ENCODE assay signal across 9 mouse cellular contexts in genomic region chr16:84825009-84825408, GRCm38 (mm10). TPM values are rescaled to one million over a fixed set of nuclear protein-coding genes. Genes with fewer than 3 reads are reported as not detected.
DNase-seq lines count a peak whose midpoint lies in the region; ATAC-seq and TF ChIP-seq lines count a peak whose summit lies in the region.
"Had no signal": no experiment of that assay in that cellular context is flagged by ENCODE, and none has a peak within 500 bp of the region (broad histone marks: within the 10 kb centered on the region; RNA-seq: fewer than 3 reads in every experiment).

No protein-coding gene starts in this region.

- no peak overlapping the region for H3ac ChIP-seq in myocyte (ENCODE audit: control insufficient read depth, insufficient read length)

- peaks cover under 1% of the 10 kb centered on the region for H3K79me2 ChIP-seq in myocyte (ENCODE audit: control insufficient read depth, insufficient read depth)

- no peak for TF ChIP-seq POLR2A in kidney, adult 2 months (IDR thresholded peaks at IDR 0.05; ENCODE audit: low read depth, low read length)
- TF ChIP-seq POLR2A in myocyte (IDR thresholded peaks at IDR 0.05; ENCODE audit: insufficient read length, low read depth) = no peak

- no peaks in the 10 kb centered on the region for H3K27me3 ChIP-seq in embryonic facial prominence, embryonic 14.5 days (replicated peaks; ENCODE audit: control insufficient read depth, insufficient read depth, low read length)
- H3K27me3 ChIP-seq in kidney, adult 2 months (replicated peaks; ENCODE audit: control insufficient read depth, insufficient read depth, low read length) = no peaks in the 10 kb centered on the region
- H3K27me3 ChIP-seq in myocyte (ENCODE audit: control insufficient read depth, insufficient read depth, insufficient read length) = no peaks in the 10 kb centered on the region

- peak; percentile 11; the same call in 1 of the 2 replicates for TF ChIP-seq CTCF in layer of hippocampus, adult 2 months (conservative IDR thresholded peaks at IDR 0.05)
- no peak for TF ChIP-seq CTCF in kidney, adult 2 months (conservative IDR thresholded peaks at IDR 0.05; ENCODE audit: insufficient read depth, insufficient read length, low read depth, low read length)

- no peak overlapping the region for H3K4me3 ChIP-seq in layer of hippocampus, adult 2 months
- H3K4me3 ChIP-seq in embryonic facial prominence, embryonic 14.5 days (ENCODE audit: low read depth, low read length) = no peak overlapping the region
- H3K4me3 ChIP-seq in kidney, adult 2 months (ENCODE audit: insufficient read depth, low read depth, low read length) = no peak overlapping the region
- no peak overlapping the region for H3K4me3 ChIP-seq in myocyte

- peak; percentile 88 for ATAC-seq in embryonic facial prominence, embryonic 14.5 days (ENCODE audit: low read depth)

- no peak overlapping the region for H3K4me2 ChIP-seq in embryonic facial prominence, embryonic 14.5 days (ENCODE audit: low read depth, low read length)
- H3K4me2 ChIP-seq in myocyte (ENCODE audit: low read depth) = no peak overlapping the region

- 83% methylated on average over 6 of the region's 6 CpGs for WGBS in embryonic facial prominence, embryonic 14.5 days
- WGBS in kidney, adult 2 months = 25% methylated on average over 6 of the region's 6 CpGs

- DNase-seq in layer of hippocampus, adult 2 months (ENCODE audit: low spot score in 2 of 2) = no peak
- no peak for DNase-seq in layer of hippocampus, postnatal 10 days (ENCODE audit: low spot score in 2 of 2)
- peak; percentile 88 for DNase-seq in embryonic facial prominence, embryonic 14.5 days (ENCODE audit: low spot score)
- DNase-seq in kidney, adult 2 months = peak; percentile 89
- DNase-seq in cerebellum, adult 9-11 months = no peak
- no peak for DNase-seq in cerebellum, postnatal 4 days (ENCODE audit: low spot score in 2 of 2)
- no peak for DNase-seq in c-Kit-positive CD71-positive TER-119-positive erythroid progenitor cells, embryonic 14.5 days (ENCODE audit: low spot score)

- no peak overlapping the region for H3K9ac ChIP-seq in embryonic facial prominence, embryonic 14.5 days (ENCODE audit: low read depth, low read length)

- no peaks in the 10 kb centered on the region for H3K9me3 ChIP-seq in embryonic facial prominence, embryonic 14.5 days (ENCODE audit: control insufficient read depth, low read length)

- H3K4me1 ChIP-seq in embryonic facial prominence, embryonic 14.5 days (ENCODE audit: control insufficient read depth, insufficient read depth, low read length) = no peaks in the 10 kb centered on the region
- H3K4me1 ChIP-seq in kidney, adult 2 months (ENCODE audit: control insufficient read depth, insufficient read depth, low read length) = peaks cover 5% of the 10 kb centered on the region; the same call in 1 of the 2 replicates

- peaks cover 63% of the 10 kb centered on the region for H3K36me3 ChIP-seq in embryonic facial prominence, embryonic 14.5 days (ENCODE audit: control insufficient read depth, insufficient read depth, low read length)
- peaks cover 27% of the 10 kb centered on the region for H3K36me3 ChIP-seq in kidney, adult 2 months (ENCODE audit: control insufficient read depth, insufficient read depth, low read length)
- peaks cover 59% of the 10 kb centered on the region for H3K36me3 ChIP-seq in myocyte (ENCODE audit: control insufficient read depth, insufficient read depth)

- H3K27ac ChIP-seq in layer of hippocampus, adult 2 months = peak overlapping the region; percentile 52; the same call in 1 of the 2 replicates
- H3K27ac ChIP-seq in embryonic facial prominence, embryonic 14.5 days (replicated peaks; ENCODE audit: low read depth, low read length) = no peak overlapping the region
- H3K27ac ChIP-seq in kidney, adult 2 months (ENCODE audit: insufficient read depth, low read depth, low read length) = 0 out of 2 replicates have a peak overlapping the region, but pooled peaks have one; percentile 2

TF ChIP-seq in myocyte, 11 proteins besides CTCF, POLR2A, EP300 and RAD21:
- no peak for TF ChIP-seq REST (IDR thresholded peaks at IDR 0.05; ENCODE audit: insufficient read depth, insufficient read length)
- no peak for TF ChIP-seq E2F4 (IDR thresholded peaks at IDR 0.05; ENCODE audit: insufficient read depth)
- peak; percentile 38 for TF ChIP-seq POLR2AphosphoS2 (IDR thresholded peaks at IDR 0.05; ENCODE audit: insufficient read length, low read depth)
- TF ChIP-seq MYOG (IDR thresholded peaks at IDR 0.05; ENCODE audit: control insufficient read depth in 1 of 3, insufficient read depth in 1 of 3, insufficient read length in 2 of 3, low read depth in 2 of 3) = no peak

RNA-seq across cellular contexts. Expression of gene Gabpa, which starts 9.7 kb away (rescaled TPM):
- 10 to 100 TPM; 26.1 to 33.3 TPM for total RNA-seq in layer of hippocampus, adult 2 months (2021)
- total RNA-seq in layer of hippocampus, postnatal 10 days (2021) = 10 to 100 TPM; 23.2 to 25.7 TPM
- polyA plus RNA-seq in embryonic facial prominence, embryonic 14.5 days (2014; fragmentation: Nextera tagmentation; extraction: Ambion mirVana) = 36.3 and 40.0 TPM in 2 replicates
- polyA plus RNA-seq in kidney, adult 2 months (2012; rRNA removed) = 9.0 and 11.0 TPM in 2 replicates
- 10.3 TPM for polyA plus RNA-seq in myocyte (2012; fragmentation: generic; extraction: Trizol)

RNA-seq across cellular contexts. Expression of gene Atp5j, which starts 10.4 kb away (rescaled TPM):
- total RNA-seq in layer of hippocampus, adult 2 months (2021) = 100 to 1,000 TPM; 360 to 363 TPM
- total RNA-seq in layer of hippocampus, postnatal 10 days (2021) = 100 to 1,000 TPM; 301 to 317 TPM
- polyA plus RNA-seq in embryonic facial prominence, embryonic 14.5 days (2014; fragmentation: Nextera tagmentation; extraction: Ambion mirVana) = 795 and 892 TPM in 2 replicates
- 345 and 434 TPM in 2 replicates for polyA plus RNA-seq in kidney, adult 2 months (2012; rRNA removed)
- polyA plus RNA-seq in myocyte (2012; fragmentation: generic; extraction: Trizol) = 361 TPM

RNA-seq across cellular contexts. Expression of gene Jam2, which starts 51.1 kb away (rescaled TPM):
- total RNA-seq in layer of hippocampus, adult 2 months (2021) = 10 to 100 TPM; 18.9 to 22.6 TPM
- 10 to 100 TPM; 26.3 to 30.4 TPM for total RNA-seq in layer of hippocampus, postnatal 10 days (2021)
- 21.2 and 21.6 TPM in 2 replicates for polyA plus RNA-seq in embryonic facial prominence, embryonic 14.5 days (2014; fragmentation: Nextera tagmentation; extraction: Ambion mirVana)
- polyA plus RNA-seq in kidney, adult 2 months (2012; rRNA removed) = 5.0 and 6.1 TPM in 2 replicates
- 37.2 TPM for polyA plus RNA-seq in myocyte (2012; fragmentation: generic; extraction: Trizol)
- total RNA-seq: neutrophil, adult 5-6 weeks had no signal

Comparison
In these comparisons a context has a peak if more than half of its experiments do, and no peak if none do; other contexts are left out.
1. DNase-seq: peak in embryonic facial prominence, embryonic 14.5 days (single experiment) and kidney, adult 2 months (single experiment); none in layer of hippocampus, adult 2 months (0 of 2), layer of hippocampus, postnatal 10 days (0 of 2), cerebellum, adult 9-11 months (single experiment), cerebellum, postnatal 4 days (0 of 2) and c-Kit-positive CD71-positive TER-119-positive erythroid progenitor cells, embryonic 14.5 days (single experiment).